Mouse (Mus musculus) monocyte, adult 5-6 weeks (primary cell): ENCODE data around the gene Uqcc3. TPM values are rescaled to one million over a fixed set of nuclear protein-coding genes. Genes with fewer than 3 reads are reported as not detected.

Experiments
- ATAC-seq: fragments of 153-309, 156-312 bp; replicated peaks from 2 replicates; pipeline ENCODE4 v1.8.0; 2017; ENCODE audit warnings: mild to moderate bottlenecking; ENCODE audit not compliant: low TSS enrichment, insufficient number of reproducible peaks, severe bottlenecking, poor library complexity, low FRiP score
- total RNA-seq: library from RNA; stranded (forward); fragments of 200-1000, 200-491, 200-594 nt; gene quantifications from 3 replicates; pipeline ENCODE4 v1.2.3, GENCODE M21; 2017

Uqcc3 gene
- 45.0 to 55.1 TPM (median 54.5 TPM) in 3 replicates for total RNA-seq

DNA sequence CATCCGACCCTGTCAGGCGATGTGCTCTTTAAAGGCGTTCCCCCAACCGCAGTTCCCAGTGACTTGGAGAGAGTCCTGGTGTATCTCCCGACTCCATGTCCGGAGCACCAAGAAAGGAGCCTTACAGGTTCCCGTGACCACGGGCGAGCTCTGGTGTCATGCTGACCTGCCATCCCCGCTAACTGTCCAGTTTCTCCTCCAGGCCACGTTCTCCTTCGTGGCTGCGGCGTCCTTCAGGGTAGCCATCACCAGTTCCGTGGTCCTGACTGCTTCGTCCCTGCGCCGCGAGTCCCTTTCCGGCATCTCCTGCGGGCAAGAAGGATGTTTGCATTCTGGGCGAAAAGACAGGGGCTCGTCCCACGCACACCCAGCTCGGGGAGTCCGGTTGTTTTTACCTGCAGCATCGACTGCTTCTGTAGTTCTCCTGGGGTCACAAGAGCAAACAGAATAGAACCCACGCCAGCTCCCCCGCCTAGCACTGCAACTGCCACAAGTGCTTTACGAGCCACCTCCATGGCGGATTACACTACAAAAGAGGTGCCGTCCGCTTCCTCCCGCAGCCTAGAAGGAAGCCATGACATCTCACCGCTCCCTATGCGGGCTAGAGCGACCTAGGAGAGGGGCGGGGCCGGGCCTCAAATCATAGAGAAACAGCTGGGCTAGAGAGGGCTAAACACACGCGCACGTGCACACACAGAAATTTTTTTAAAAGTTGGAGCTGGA is at the start of gene Uqcc3:
Gene Uqcc3, minus strand, starts transcription at position 613 of the 723 bp plus-strand sequence.
- peak; percentile 98 for ATAC-seq

DNA sequence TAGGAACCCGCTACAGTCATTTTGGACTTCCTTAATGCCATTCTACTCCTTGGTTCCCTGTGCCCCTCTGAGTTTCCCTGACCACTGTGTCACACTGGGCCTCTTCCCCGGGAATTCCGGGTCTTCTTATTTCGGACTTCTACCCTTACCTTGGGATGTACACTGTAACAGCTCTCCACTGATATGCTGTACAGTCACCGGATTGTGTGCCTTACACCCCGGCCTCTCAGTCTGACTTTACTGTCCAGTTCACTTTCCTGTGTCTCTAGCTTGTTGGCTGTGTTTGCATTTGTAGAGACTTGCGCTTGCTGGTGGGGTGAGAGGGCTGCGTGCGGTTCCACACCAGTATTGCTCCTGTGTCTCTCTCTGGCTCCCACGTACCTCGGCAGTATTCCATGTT is 49.4 kb upstream of the Uqcc3 start:
- ATAC-seq, result no peak

DNA sequence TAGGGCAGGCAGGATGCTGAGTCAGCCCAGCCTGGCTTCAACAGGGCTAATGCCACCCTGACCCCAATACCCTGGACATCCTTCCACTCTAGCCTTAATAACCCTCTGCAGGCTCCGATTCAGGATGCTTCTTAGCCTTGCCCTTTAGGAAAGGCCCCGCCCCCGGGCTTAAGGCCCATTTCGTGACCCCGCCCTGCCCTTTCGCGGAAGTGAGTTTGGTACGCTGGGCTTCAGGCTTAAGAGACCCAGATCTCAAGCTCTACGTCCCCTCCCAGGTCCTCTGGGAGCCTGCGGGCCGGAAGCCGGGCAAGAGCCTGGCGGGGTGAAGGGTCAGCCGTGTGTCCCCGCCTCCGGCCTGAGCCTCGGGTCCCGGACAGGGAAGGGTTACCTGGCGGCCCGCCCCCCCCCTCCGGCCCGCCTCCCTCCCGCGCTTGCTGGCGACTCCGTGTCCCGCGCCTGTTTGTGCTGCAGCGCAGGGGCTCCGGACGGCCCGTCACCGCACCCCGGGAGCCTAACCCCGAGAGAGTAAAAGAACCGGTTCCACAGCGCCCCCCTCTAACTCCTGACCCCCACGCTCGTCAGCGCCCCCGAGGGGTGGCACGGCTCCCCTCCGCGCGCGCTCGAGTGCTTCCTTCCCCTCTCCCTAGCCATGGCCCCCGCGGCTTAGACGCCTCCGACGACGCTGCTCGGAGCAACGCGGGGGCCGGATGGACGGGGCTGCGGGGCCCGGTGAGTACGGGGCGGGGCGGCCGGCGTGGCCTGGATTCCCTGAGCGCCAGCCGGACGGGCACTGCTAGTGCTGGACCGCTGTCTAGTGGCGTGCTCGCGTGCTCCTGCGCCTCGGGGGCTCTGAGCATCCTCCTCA is 48.7 kb upstream of the Uqcc3 start, which contains the start of the genes Rom1 and Eml3:
Gene Rom1, minus strand, starts transcription at position 133 of the 865 bp plus-strand sequence.
Gene Eml3, plus strand, starts transcription at position 329 of the 865 bp plus-strand sequence.
- ATAC-seq, result peak; percentile 89

DNA sequence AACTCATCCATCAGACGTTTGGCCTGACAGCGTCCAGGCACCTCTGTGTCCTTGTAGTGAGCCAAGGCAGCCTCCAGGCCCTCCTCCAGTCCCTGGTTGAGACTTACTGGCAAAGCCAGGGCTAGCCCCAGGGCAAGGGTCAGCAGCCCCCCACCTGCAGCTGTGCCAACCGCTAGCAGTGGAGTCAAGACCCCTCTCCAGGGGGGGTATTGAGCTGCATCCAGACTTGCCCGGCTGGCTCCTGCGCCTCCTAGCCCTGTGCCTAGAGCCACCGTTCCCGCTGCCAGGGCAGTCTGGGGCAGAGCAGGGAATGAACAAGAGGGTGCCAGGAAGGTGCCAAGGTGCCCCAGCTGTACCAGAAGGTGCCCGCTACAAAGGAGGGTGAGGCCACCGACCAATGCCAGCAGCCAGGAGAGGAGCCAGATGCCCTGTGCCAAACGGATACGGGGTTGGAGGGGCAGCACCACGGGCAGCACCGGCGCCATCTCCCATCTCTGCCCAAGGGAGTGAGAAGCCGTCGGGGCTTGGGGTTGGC is 48.0 kb upstream of the Uqcc3 start:
- ATAC-seq, result no peak; the same call in 1 of the 2 replicates

DNA sequence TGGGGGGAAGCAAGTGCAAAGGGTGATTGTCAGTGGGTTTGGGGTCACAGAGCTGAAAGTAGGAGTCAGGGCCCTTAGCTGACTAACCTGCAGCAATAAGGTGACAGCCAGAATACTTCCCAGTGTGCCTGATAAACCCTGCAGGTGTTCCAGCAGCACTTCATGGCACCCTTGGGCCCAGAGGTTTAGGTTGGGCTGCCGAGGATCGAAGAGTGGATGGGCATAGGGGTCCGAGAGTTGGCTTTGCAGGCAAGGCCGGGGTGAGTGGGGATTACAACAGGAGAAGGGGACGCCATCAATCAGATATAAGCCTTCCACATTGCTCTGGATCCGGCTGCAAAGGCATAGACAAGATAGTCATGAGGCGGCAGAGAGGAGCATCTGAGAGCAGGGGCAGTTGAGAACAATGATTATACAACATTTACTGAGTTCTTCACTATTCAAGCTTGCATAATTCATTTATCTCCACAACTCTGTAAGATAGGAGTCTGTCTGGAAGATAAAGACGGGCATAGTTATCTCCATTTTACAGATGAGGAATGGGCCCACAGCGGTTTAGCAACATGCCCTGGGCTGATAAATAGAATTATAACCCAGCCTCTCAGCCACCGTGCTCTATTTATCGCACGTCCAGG is 47.3 kb upstream of the Uqcc3 start:
- no peak for ATAC-seq

DNA sequence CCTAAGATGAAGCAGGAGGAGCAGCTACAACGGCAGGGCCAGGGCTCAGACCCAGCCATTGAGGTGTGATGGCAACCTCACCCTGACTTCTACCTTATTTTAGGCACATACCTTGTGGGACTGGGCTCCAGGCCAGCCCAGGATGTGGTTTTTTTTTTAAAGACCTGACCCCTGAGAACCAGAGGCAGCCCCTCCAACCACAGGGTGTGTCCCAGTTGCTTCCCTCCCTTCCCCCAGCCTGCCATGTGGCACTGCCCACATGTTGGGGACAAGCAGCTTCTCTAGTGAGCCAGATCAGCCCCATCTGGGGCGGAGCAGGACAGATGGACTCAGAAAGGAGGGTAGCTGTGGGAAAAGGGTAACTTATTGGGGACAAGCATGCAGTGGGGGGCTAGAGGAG is 46.0 kb upstream of the Uqcc3 start:
- no peak for ATAC-seq

DNA sequence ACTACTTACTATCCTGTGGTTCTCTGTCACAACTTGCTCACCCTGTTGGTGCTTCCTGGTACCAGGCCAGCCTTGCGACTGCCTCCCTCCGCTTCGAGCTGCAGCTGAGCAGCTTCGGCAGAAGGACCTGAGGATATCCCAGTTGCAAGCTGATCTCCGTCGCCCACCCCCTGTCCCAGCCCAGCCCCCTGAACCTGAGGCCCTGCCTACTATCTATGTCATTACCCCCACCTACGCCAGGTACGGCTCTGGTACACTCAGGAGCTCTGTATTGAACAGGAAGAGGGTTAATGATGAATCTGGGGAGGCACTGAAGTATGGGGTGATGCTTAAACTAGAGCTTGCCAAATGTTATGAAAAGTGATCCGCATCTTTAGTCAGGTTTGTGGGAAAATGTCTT is 41.0 kb upstream of the Uqcc3 start:
- ATAC-seq, result no peak

DNA sequence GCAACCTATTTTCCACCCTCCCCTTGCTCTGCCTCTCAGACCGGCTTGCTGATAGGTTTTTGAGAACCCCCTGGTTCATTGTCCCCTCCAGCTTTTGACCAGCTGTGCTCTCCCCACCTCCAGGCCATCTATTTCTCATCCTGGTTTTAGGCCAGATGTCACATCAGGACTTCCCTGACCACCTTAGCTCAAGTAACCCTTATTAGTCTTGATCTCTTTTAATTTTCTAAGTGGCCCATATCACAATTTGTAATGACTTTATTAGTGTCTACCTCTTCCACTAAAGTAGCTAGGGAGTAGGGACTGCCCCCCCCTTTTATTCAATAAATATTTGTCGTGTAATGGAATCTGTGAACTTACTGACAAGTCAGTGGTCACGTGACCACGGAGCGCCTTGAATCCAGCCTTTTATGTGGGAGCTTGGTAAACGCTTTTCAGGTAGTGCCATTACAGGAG is 40.1 kb upstream of the Uqcc3 start:
- ATAC-seq, result no peak; the same call in 1 of the 2 replicates

DNA sequence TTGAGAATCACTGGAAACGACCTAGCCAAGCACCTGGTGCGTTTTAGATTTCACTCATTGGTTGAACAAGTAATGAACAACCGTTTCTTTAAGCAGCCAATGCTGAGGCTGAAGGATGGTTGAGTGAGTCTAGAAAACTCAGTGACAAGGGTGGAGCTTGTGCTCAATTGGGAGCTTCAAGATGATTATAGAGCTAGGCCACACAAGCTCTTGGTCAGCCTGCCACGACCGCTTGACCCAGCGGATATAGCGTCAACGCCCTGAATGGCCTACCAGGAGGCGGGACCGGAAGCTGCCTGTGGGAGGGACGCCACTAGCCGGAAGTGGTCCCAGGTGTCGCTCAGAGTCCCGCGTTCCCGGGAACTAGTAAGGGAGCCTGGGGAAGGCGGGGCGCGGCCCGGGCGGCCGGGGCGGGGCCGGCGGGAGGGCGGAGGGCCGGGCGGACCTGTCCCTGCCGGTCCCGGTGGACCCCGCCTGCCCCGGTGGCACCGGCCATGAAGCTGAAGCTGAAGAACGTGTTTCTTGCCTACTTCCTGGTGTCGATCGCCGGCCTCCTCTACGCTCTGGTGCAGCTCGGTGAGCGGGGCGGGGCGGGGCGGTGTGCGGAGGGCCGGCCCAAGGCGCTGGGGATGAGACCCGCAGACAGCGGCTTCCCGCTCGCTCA is 39.5 kb upstream of the Uqcc3 start, which contains the start of gene B3gat3:
Gene B3gat3, plus strand, starts transcription at position 302 of the 664 bp plus-strand sequence.
- ATAC-seq, result peak; percentile 96

DNA sequence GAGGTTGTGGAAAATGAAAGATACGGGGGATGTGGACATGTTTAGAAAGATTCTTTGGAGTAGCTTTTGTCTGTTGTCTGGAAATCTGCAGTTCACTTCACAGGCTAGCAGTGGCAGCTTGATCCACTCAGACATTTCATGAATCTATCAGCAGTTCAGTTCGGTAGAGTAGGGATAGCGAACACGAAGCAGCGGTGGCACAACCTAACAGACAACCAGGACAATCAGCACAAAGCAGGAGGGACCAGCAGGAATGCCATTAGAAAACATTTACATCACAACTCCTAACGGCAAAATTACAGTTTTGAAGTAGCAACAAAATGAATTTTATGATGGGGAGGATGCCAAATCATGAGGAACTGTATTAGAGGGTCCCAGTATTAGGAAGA is 39.0 kb upstream of the Uqcc3 start:
- ATAC-seq, result no peak

DNA sequence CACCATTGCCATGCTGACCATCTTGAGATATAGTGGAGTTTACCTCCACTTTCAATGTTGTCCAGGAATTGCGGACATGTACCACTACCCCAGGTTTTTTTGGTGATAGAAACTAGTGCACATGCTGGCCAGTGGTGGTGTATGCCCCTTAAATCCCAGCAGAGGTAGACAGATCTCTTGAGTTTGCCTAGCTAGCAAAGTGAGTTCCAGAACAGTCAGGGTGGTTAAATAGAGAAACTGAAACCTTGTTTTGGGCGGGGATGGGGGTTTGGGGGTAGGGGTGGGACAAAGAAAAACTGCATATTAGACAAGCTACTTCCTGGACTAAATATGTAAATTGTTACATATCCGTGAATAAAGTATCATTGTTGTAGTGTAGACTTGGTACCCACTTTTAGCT is 38.3 kb upstream of the Uqcc3 start:
- no peak for ATAC-seq

DNA sequence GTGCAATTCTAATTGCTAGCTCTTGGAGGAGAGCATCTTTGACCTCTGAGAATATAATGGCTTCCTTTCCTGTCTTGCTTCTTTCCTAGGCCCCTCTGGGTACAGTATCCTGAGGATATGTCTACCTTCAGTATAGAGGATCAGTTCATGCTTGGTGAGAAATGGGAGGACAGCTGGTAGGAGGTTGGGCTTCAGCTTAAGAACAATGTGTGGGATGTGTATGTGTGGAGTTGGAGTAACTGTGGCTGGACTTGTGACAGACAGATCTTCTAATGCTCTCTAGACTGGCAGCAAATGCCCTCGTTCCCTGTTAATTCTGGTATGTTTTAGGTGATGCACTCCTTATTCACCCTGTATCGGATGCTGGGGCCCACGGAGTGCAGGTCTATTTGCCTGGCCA is 33.5 kb upstream of the Uqcc3 start:
- no peak for ATAC-seq

DNA sequence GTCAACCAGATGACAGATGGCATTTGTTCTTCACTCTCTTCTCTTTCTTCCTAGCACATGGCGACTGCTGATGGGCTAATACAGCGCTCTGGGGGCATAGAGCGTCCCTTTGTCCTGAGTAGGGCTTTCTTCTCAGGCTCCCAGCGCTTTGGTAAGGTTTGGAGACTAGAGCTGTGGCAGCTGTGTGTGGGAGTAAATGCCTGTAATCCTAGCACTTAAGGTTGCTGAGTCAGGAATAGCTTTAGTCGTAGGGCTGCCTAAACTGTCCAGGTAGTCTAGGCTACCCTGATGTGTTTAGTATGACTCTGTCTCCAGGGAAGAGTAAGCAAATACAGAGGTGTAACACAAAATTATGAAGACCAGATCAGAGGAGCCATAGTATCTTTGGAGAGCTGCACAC is 31.1 kb upstream of the Uqcc3 start:
- no peak for ATAC-seq

DNA sequence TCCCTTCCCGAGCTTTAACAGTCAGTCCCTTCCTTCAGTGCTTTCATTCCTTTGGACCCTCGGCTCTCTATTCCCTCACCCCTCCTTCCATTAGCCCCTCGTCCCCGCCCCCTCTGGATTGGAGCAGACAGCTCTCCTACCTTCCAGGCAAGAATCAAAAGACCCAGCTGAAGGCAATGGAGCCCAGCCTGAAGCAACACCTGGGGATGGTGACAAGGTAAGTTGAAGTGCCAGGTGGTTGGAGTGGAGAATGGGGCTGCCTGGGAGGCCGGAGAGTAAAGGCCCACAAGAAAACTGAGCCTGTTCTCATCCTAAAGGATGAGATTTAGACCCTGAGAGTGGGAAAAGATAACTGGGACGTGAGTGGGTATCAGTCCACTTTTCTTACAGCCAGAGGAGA is 27.8 kb upstream of the Uqcc3 start:
- no peak for ATAC-seq

DNA sequence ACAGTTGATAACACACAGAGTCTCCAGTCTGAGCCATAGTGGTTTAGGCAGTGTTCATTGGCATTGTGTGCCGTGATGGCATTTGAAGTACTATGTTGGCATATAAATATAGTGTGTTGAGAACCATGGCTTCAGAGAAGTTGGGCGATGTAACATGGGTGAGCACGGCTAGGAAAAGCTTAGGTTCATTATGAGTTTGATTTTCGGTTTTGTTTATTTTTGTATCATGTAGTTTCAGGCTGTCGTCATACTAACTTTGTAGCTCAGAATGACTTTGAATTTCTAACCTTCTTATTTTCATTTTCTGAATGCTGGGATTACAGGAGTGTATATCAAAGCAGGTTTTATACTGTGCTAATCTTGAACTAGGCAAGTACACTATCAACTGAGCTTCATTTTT is 22.7 kb upstream of the Uqcc3 start:
- no peak for ATAC-seq

DNA sequence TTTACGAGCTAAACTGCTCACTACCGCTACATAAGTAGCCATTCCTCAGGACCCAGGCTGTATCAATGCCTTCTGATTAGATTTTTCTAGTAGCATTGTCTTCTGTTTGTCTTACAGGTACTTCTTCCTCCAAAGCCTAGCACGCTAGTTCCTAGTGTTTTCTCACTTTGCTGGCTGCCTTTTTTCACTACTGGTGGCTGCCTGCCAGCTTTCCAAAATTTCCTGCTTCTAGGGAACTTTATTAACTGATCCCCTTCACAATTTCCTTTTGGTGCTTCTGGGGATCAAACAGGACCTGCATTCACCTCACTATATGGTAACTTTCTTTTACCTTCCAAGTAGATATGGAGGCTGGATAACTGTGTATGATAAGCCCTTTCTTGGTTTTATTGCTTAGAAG is 18.4 kb upstream of the Uqcc3 start:
- ATAC-seq, result no peak

DNA sequence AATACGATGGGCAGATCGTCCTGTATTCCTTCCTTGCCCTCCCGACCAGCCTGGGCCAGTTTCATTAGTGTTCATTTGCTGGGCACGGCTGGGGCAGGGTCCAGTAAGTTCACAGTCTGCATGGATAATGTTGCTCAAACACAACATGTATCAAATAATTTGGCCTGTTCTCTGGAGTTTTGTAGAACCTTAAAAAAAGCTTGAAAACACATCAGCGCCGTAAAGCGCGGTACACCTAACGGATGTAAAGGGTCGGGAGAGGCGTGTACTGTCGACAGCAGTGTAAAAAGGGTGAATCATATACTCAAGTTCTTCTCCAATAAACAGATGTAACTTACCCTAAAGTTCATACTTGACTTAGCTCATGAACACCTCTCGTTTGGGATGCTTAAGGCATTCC is 17.9 kb upstream of the Uqcc3 start:
- ATAC-seq, result no peak

DNA sequence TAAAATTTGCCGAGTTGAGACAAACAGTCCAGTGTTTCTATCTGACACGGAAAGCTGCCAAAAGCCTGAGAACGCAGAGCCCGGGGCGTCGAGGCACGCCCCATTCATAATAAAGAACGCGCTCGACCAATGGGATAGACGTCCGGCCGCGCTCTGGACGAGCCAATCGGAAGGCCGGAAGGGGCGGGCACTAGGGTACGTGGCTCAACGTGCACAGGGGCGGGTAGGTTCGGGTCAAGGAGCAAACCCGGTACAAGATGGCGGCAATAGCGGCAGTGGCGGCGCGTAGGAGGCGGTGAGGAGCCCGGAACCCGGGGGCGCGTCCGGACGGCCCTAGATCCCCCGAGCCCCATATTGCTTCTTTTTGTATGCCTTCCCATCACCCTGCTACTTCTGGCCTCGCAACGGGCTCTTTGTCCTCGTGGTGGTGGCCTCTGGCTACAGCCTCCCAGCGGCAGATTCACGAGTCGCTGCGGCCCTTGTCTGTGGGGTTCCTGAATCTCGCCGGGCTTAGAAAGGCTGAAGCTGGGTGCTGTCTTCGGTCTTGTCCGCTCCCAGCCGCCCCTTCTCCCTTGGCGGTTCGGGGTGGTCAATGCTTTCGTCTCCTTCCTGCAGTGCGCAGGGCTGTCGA is 17.3 kb upstream of the Uqcc3 start, which contains the start of gene Ganab:
Gene Ganab, plus strand, starts transcription at position 207 of the 631 bp plus-strand sequence.
- peak; percentile 98 for ATAC-seq
